Mouse (Mus musculus) thymus, adult 2 months (tissue): ENCODE results near the gene Sav1.

Experiments used
- CTCF ChIP-seq: fragments of 200-500 bp; IDR thresholded peaks from 2 replicates; pipeline ENCODE4 v1.5.1; 2012; ENCODE audit warnings: mild to moderate bottlenecking, control low read depth, low read length, moderate library complexity, borderline replicate concordance; ENCODE audit not compliant: control insufficient read depth, poor library complexity, insufficient read depth; ENCODE audit errors: extremely low read depth
- POLR2A ChIP-seq: fragments of 200-500 bp; IDR thresholded peaks from 2 replicates; pipeline ENCODE4 v1.6.1; 2012; ENCODE audit warnings: mild to moderate bottlenecking, low read length, control low read depth, moderate library complexity; ENCODE audit not compliant: control insufficient read depth, poor library complexity, insufficient read depth; ENCODE audit errors: extremely low read depth

- TF ChIP-seq CTCF, result no peak
- no peak for TF ChIP-seq POLR2A
Measured at GRCm38 (mm10) chr12:70023580-70023979, 36.8 kb upstream of the Sav1 start.
